Mouse (Mus musculus) embryonic facial prominence, embryonic 15.5 days (tissue): ENCODE measurements at regions not wholly inside any gene's neighbourhood (a gene's known extent, or its start where the extent isn't known, plus 50 kb on each side); places are given as distances from the start of the nearest gene placed in this dataset.

Experiments
- ATAC-seq: fragments of 200-750 bp; cut with Nextera tagmentation; 2 replicates; pipeline ENCODE4 v1.8.0; 2017; ENCODE audit warnings: low read depth, moderate TSS enrichment; ENCODE audit not compliant: insufficient number of reproducible peaks, low FRiP score, low TSS enrichment
- H3K27ac ChIP-seq: fragments of 300-500 bp; sonication (generic); replicated peaks from 2 replicates; pipeline ENCODE4 v1.5.1; 2015; ENCODE audit warnings: mild to moderate bottlenecking, inconsistent platforms
- H3K27me3 ChIP-seq: fragments of 300-500 bp; sonication (generic); 2 replicates; pipeline ENCODE4 v1.6.1; 2015; ENCODE audit warnings: inconsistent platforms
- H3K36me3 ChIP-seq: fragments of 300-500 bp; sonication (generic); 2 replicates; pipeline ENCODE4 v1.6.1; 2015; ENCODE audit warnings: mild to moderate bottlenecking, inconsistent platforms
- H3K4me1 ChIP-seq: fragments of 300-500 bp; sonication (generic); 2 replicates; pipeline ENCODE4 v1.6.1; 2015; ENCODE audit warnings: inconsistent platforms
- H3K4me2 ChIP-seq: fragments of 300-500 bp; sonication (generic); replicated peaks from 2 replicates; pipeline ENCODE4 v1.6.1; 2015; ENCODE audit warnings: mild to moderate bottlenecking, inconsistent platforms
- H3K4me3 ChIP-seq: fragments of 300-500 bp; sonication (generic); replicated peaks from 2 replicates; pipeline ENCODE4 v1.5.1; 2015; ENCODE audit warnings: mild to moderate bottlenecking, inconsistent platforms
- H3K9ac ChIP-seq: fragments of 300-500 bp; sonication (generic); 2 replicates; pipeline ENCODE4 v1.6.1; 2015; ENCODE audit warnings: inconsistent platforms
- H3K9me3 ChIP-seq: fragments of 300-500 bp; sonication (generic); replicated peaks from 2 replicates; pipeline ENCODE4 v1.6.1; 2016; ENCODE audit warnings: inconsistent platforms
- WGBS: fragments of 180-500 bp; shearing (Covaris S2); methylation state at CpG from one replicate; pipeline ENCODE4 v1.1.7; 2015; 5-methylcytosine and 5-hydroxymethylcytosine counted together

GRCm38 (mm10) chr15:60516810-60517209 lies 336.8 kb downstream of the Fam84b start:
- Histone ChIP-seq H3K27ac (no peak overlapping the region), H3K9me3 (no peaks in the 10 kb centered on the region), H3K27me3 (no peaks in the 10 kb centered on the region), H3K4me3 (no peak overlapping the region), H3K36me3 (no peaks in the 10 kb centered on the region), H3K9ac (no peak overlapping the region), H3K4me1 (no peaks in the 10 kb centered on the region), H3K4me2 (no peak overlapping the region)
- 84% methylated on average over 2 of the region's 2 CpGs for WGBS
- ATAC-seq: no peak

DNA sequence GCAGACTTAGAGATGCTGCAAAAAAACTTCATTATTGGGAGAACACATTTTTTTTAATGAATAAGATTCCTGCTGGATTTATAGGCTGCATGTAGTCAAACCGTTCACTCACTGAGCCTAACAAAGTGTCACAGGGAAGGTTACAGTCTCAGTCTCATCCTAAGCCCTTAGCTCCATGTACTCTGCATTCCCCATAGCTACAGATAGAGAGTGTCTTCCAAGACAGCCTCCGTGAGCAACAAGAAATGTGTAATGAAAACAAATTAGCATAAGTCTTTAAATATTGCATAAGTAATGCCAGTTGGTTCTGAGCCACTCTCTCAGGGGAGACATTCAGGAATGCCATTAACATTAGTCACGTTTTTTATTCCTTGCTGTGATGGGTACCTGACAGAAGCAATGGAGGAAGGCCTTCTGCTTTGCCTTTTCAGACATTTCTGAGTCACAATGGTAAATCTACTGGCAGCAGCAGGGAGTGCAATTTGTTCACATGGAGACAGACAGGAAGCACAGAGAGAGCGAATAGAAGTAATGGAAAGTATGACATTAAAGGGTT lies 376.7 kb downstream of the Fam84b start:
- Histone ChIP-seq H3K9me3 (no peaks in the 10 kb centered on the region), H3K9ac (no peak overlapping the region), H3K27me3 (no peaks in the 10 kb centered on the region), H3K36me3 (no peaks in the 10 kb centered on the region), H3K4me1 (no peaks in the 10 kb centered on the region), H3K27ac (no peak overlapping the region), H3K4me2 (no peak overlapping the region), H3K4me3 (no peak overlapping the region)
- 64% methylated on average over 4 of the region's 4 CpGs for whole genome bisulfite sequencing
- ATAC-seq: no peak

- WGBS: 40% methylated on average over 3 of the region's 3 CpGs
- H3K4me3 ChIP-seq: no peak overlapping the region
- H3K9me3 ChIP-seq: no peaks in the 10 kb centered on the region
- no peak overlapping the region for H3K27ac ChIP-seq
- H3K4me1 ChIP-seq: no peaks in the 10 kb centered on the region
- H3K27me3 ChIP-seq: no peaks in the 10 kb centered on the region
- H3K36me3 ChIP-seq: no peaks in the 10 kb centered on the region
- ATAC-seq: no peak
- no peak overlapping the region for H3K9ac ChIP-seq
- H3K4me2 ChIP-seq: no peak overlapping the region
Measured at GRCm38 (mm10) chr15:60475086-60475485, 378.5 kb downstream of the Fam84b start.

GRCm38 (mm10) chr15:60431916-60432315 lies 415.5 kb upstream of the 4933412E24Rik start:
- H3K4me1 ChIP-seq: no peaks in the 10 kb centered on the region
- H3K27ac ChIP-seq: no peak overlapping the region
- 75% methylated on average over 1 of the region's 1 CpGs for WGBS
- no peaks in the 10 kb centered on the region for H3K27me3 ChIP-seq
- H3K4me2 ChIP-seq: no peak overlapping the region
- ATAC-seq: no peak
- H3K9me3 ChIP-seq: no peaks in the 10 kb centered on the region
- no peak overlapping the region for H3K9ac ChIP-seq
- H3K4me3 ChIP-seq: no peak overlapping the region
- H3K36me3 ChIP-seq: no peaks in the 10 kb centered on the region

- Histone ChIP-seq H3K9me3 (no peaks in the 10 kb centered on the region), H3K4me2 (no peak overlapping the region), H3K4me1 (no peaks in the 10 kb centered on the region), H3K36me3 (no peaks in the 10 kb centered on the region), H3K27ac (no peak overlapping the region), H3K27me3 (no peaks in the 10 kb centered on the region), H3K4me3 (no peak overlapping the region), H3K9ac (no peak overlapping the region)
- WGBS: 52% methylated on average over 1 of the region's 1 CpGs
- ATAC-seq: no peak
Measured at GRCm38 (mm10) chr15:60419081-60419480, 402.7 kb upstream of the 4933412E24Rik start.

DNA sequence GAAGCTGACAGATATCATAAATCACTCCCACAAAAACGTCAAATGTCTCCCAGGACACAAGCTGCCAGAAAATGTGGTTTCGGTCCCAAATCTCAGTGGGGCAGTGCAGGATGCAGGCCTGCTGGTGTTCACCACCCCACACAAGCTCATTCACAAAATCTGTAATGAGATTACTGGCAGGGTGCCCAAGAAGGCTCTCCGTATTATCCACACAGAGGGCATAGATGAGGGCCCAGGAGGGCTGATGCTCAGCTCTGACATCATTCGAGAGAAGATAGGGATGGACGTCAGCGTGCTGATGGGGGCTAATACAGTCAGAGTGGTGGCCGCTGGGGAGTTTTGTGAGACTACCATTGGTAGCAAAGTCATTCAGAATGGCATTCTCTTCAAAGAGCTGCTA lies 375.9 kb upstream of the 4933412E24Rik start:
- Histone ChIP-seq H3K27me3 (no peaks in the 10 kb centered on the region), H3K9me3 (no peaks in the 10 kb centered on the region), H3K4me3 (no peak overlapping the region), H3K36me3 (no peaks in the 10 kb centered on the region), H3K9ac (no peak overlapping the region), H3K4me1 (no peaks in the 10 kb centered on the region), H3K4me2 (no peak overlapping the region), H3K27ac (no peak overlapping the region)
- 78% methylated on average over 7 of the region's 7 CpGs for WGBS
- no peak for ATAC-seq

DNA sequence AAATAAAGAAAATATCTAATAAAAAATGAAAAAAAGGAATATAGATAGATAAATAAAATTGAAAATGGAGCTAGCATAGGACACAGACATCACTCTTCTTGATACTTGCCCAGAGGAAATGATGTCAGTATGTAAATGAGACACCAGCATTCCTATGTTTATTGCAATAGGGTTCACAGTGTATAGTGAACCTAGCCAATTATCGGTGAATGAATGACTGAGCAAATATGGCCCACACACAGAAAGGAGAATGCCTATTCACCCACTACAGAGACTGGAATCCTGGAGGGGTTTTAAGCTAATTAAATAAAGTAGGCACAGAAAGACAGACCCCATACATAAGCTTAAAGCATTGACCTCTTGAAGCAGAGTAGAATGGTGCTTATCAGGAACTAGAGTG lies 373.9 kb upstream of the 4933412E24Rik start:
- no peak for ATAC-seq
- Histone ChIP-seq H3K4me1 (no peaks in the 10 kb centered on the region), H3K27ac (no peak overlapping the region), H3K9me3 (no peaks in the 10 kb centered on the region), H3K36me3 (no peaks in the 10 kb centered on the region), H3K4me3 (no peak overlapping the region), H3K27me3 (no peaks in the 10 kb centered on the region), H3K9ac (no peak overlapping the region), H3K4me2 (no peak overlapping the region)
- WGBS: 87% methylated on average over 1 of the region's 1 CpGs

GRCm38 (mm10) chr15:60387962-60388361 lies 371.5 kb upstream of the 4933412E24Rik start:
- no peaks in the 10 kb centered on the region for H3K4me1 ChIP-seq
- no peaks in the 10 kb centered on the region for H3K36me3 ChIP-seq
- no peak for ATAC-seq
- H3K9ac ChIP-seq: no peak overlapping the region
- WGBS: 76% methylated on average over 2 of the region's 2 CpGs
- H3K9me3 ChIP-seq: no peaks in the 10 kb centered on the region
- no peak overlapping the region for H3K27ac ChIP-seq
- H3K27me3 ChIP-seq: no peaks in the 10 kb centered on the region
- no peak overlapping the region for H3K4me2 ChIP-seq
- no peak overlapping the region for H3K4me3 ChIP-seq
